Mouse (Mus musculus) forebrain, embryonic 13.5 days (tissue): ENCODE measurements around the gene Adnp. TPM values are rescaled to one million over a fixed set of nuclear protein-coding genes. Genes with fewer than 3 reads are reported as not detected.

Experiments
- ATAC-seq: fragments of 200-750 bp; cut with Nextera tagmentation; 2 replicates; pipeline ENCODE4 v1.8.0; 2017
- H3K27ac ChIP-seq: fragments of 300-500 bp; sonication (generic); 2 replicates; pipeline ENCODE4 v1.5.1; 2015; ENCODE audit warnings: inconsistent platforms, mild to moderate bottlenecking, moderate library complexity
- H3K27me3 ChIP-seq: fragments of 300-500 bp; sonication (generic); 2 replicates; pipeline ENCODE4 v1.6.1; 2015; ENCODE audit warnings: mild to moderate bottlenecking, inconsistent platforms
- H3K36me3 ChIP-seq: fragments of 300-500 bp; sonication (generic); 2 replicates; pipeline ENCODE4 v1.6.1; 2015; ENCODE audit warnings: mild to moderate bottlenecking, inconsistent platforms; ENCODE audit not compliant: poor library complexity, severe bottlenecking
- H3K4me1 ChIP-seq: fragments of 300-500 bp; sonication (generic); 2 replicates; pipeline ENCODE4 v1.6.1; 2015; ENCODE audit warnings: inconsistent platforms
- H3K4me2 ChIP-seq: fragments of 300-500 bp; sonication (generic); 2 replicates; pipeline ENCODE4 v1.6.1; 2015; ENCODE audit warnings: inconsistent platforms, mild to moderate bottlenecking, moderate library complexity
- H3K4me3 ChIP-seq: fragments of 300-500 bp; sonication (generic); 2 replicates; pipeline ENCODE4 v1.5.1; 2015; ENCODE audit warnings: mild to moderate bottlenecking, inconsistent platforms
- H3K9ac ChIP-seq: fragments of 300-500 bp; sonication (generic); 2 replicates; pipeline ENCODE4 v1.6.1; 2015; ENCODE audit warnings: mild to moderate bottlenecking, inconsistent platforms
- H3K9me3 ChIP-seq: fragments of 300-500 bp; sonication (generic); replicated peaks from 2 replicates; pipeline ENCODE4 v1.6.1; 2016; ENCODE audit warnings: inconsistent platforms
- WGBS: fragments of 180-500 bp; shearing (Covaris S2); methylation state at CpG from one replicate; pipeline ENCODE4 v1.1.7; 2015; 5-methylcytosine and 5-hydroxymethylcytosine counted together
- polyA plus RNA-seq: library from polyadenylated mRNA; unstranded; fragments of >200 nt; fragmentation: Nextera tagmentation; extraction: Ambion mirVana; gene quantifications from 2 replicates; pipeline ENCODE4 v1.2.1, GENCODE M21; 2015

Adnp gene
- polyA plus RNA-seq = 2.5 and 4.0 TPM in 2 replicates

- Histone ChIP-seq H3K4me3 (peak within 1 kb of the TSS; percentile 99), H3K27me3 (no peaks in the 10 kb centered on the region), H3K4me2 (peak within 1 kb of the TSS; percentile 86), H3K36me3 (peaks cover 46% of the 10 kb centered on the region), H3K4me1 (peaks cover 30% of the 10 kb centered on the region), H3K9me3 (no peaks in the 10 kb centered on the region), H3K9ac (peak within 1 kb of the TSS; percentile 100), H3K27ac (peak within 1 kb of the TSS; percentile 99)
- under 1% methylated on average over 42 of the region's 89 CpGs for WGBS
- peak; percentile 89 for ATAC-seq
Measured at GRCm38 (mm10) chr2:168206725-168207644, at the start of gene Adnp. Gene Adnp (minus strand): TSS chr2:168207112.

GRCm38 (mm10) chr2:168256506-168256905 is 49.6 kb upstream of the Adnp start:
- H3K27me3 ChIP-seq = no peaks in the 10 kb centered on the region
- no peak overlapping the region for H3K27ac ChIP-seq
- H3K4me2 ChIP-seq = no peak overlapping the region
- no peaks in the 10 kb centered on the region for H3K36me3 ChIP-seq
- no peak for ATAC-seq
- H3K9ac ChIP-seq = no peak overlapping the region
- WGBS = 81% methylated on average over 3 of the region's 3 CpGs
- H3K9me3 ChIP-seq = no peaks in the 10 kb centered on the region
- H3K4me1 ChIP-seq = peaks cover 15% of the 10 kb centered on the region
- H3K4me3 ChIP-seq = no peak overlapping the region

GRCm38 (mm10) chr2:168253822-168254221 is 46.9 kb upstream of the Adnp start:
- H3K4me2 ChIP-seq = no peak overlapping the region
- no peak overlapping the region for H3K4me3 ChIP-seq
- no peaks in the 10 kb centered on the region for H3K27me3 ChIP-seq
- H3K36me3 ChIP-seq = no peaks in the 10 kb centered on the region
- no peaks in the 10 kb centered on the region for H3K9me3 ChIP-seq
- 55% methylated on average over 7 of the region's 7 CpGs for WGBS
- H3K4me1 ChIP-seq = peaks cover 15% of the 10 kb centered on the region
- peak; percentile 80 for ATAC-seq
- peak overlapping the region; percentile 75 for H3K27ac ChIP-seq
- no peak overlapping the region for H3K9ac ChIP-seq

- Histone ChIP-seq H3K27ac (peak overlapping the region; percentile 10), H3K4me3 (no peak overlapping the region), H3K4me1 (peaks cover 20% of the 10 kb centered on the region), H3K4me2 (peak overlapping the region; percentile 25), H3K9me3 (no peaks in the 10 kb centered on the region), H3K27me3 (no peaks in the 10 kb centered on the region), H3K36me3 (no peaks in the 10 kb centered on the region), H3K9ac (no peak overlapping the region)
- no peak for ATAC-seq
- 14% methylated on average over 16 of the region's 16 CpGs for WGBS
Measured at GRCm38 (mm10) chr2:168252639-168253292, 45.9 kb upstream of the Adnp start.

- no peak overlapping the region for H3K4me3 ChIP-seq
- H3K9ac ChIP-seq = no peak overlapping the region
- H3K4me1 ChIP-seq = peaks cover 20% of the 10 kb centered on the region
- no peak overlapping the region for H3K27ac ChIP-seq
- no peak overlapping the region for H3K4me2 ChIP-seq
- no peaks in the 10 kb centered on the region for H3K9me3 ChIP-seq
- H3K27me3 ChIP-seq = no peaks in the 10 kb centered on the region
- H3K36me3 ChIP-seq = no peaks in the 10 kb centered on the region
- WGBS = 17% methylated on average over 8 of the region's 8 CpGs
- ATAC-seq = no peak
Measured at GRCm38 (mm10) chr2:168250270-168250669, 43.4 kb upstream of the Adnp start.

GRCm38 (mm10) chr2:168248856-168249245 is 41.9 kb upstream of the Adnp start:
- H3K27ac ChIP-seq = peak overlapping the region; percentile 86
- no peaks in the 10 kb centered on the region for H3K9me3 ChIP-seq
- H3K4me1 ChIP-seq = peaks cover 14% of the 10 kb centered on the region
- no peak overlapping the region for H3K9ac ChIP-seq
- H3K4me2 ChIP-seq = no peak overlapping the region
- no peak overlapping the region for H3K4me3 ChIP-seq
- no peaks in the 10 kb centered on the region for H3K27me3 ChIP-seq
- no peaks in the 10 kb centered on the region for H3K36me3 ChIP-seq
- WGBS = 16% methylated on average over 2 of the region's 2 CpGs
- peak; percentile 46 for ATAC-seq

GRCm38 (mm10) chr2:168248167-168248855 is 41.4 kb upstream of the Adnp start:
- no peak overlapping the region for H3K4me2 ChIP-seq
- peak overlapping the region; percentile 86 for H3K27ac ChIP-seq
- WGBS = 57% methylated on average over 8 of the region's 8 CpGs
- H3K9ac ChIP-seq = no peak overlapping the region
- H3K27me3 ChIP-seq = no peaks in the 10 kb centered on the region
- peaks cover 14% of the 10 kb centered on the region for H3K4me1 ChIP-seq
- H3K36me3 ChIP-seq = no peaks in the 10 kb centered on the region
- no peak overlapping the region for H3K4me3 ChIP-seq
- H3K9me3 ChIP-seq = no peaks in the 10 kb centered on the region
- peak; percentile 81 for ATAC-seq

- WGBS = 30% methylated on average over 8 of the region's 8 CpGs
- ATAC-seq = no peak
- Histone ChIP-seq H3K4me2 (no peak overlapping the region), H3K9me3 (no peaks in the 10 kb centered on the region), H3K4me1 (0 out of 2 replicates have a peak, but pooled peaks cover 6% of the 10 kb centered on the region), H3K27me3 (peaks cover 7% of the 10 kb centered on the region; the same call in 1 of the 2 replicates), H3K4me3 (no peak overlapping the region), H3K9ac (no peak overlapping the region), H3K27ac (no peak overlapping the region), H3K36me3 (no peaks in the 10 kb centered on the region)
Measured at GRCm38 (mm10) chr2:168245571-168245970, 38.7 kb upstream of the Adnp start.

GRCm38 (mm10) chr2:168243278-168243677 is 36.4 kb upstream of the Adnp start:
- Histone ChIP-seq H3K27me3 (peaks cover 7% of the 10 kb centered on the region; the same call in 1 of the 2 replicates), H3K4me3 (no peak overlapping the region), H3K36me3 (no peaks in the 10 kb centered on the region), H3K9ac (no peak overlapping the region), H3K27ac (no peak overlapping the region), H3K4me1 (0 out of 2 replicates have a peak, but pooled peaks cover 4% of the 10 kb centered on the region), H3K4me2 (no peak overlapping the region), H3K9me3 (no peaks in the 10 kb centered on the region)
- 69% methylated on average over 4 of the region's 4 CpGs for WGBS
- ATAC-seq = no peak

GRCm38 (mm10) chr2:168242841-168243240 is 35.9 kb upstream of the Adnp start:
- H3K27me3 ChIP-seq = peaks cover 7% of the 10 kb centered on the region; the same call in 1 of the 2 replicates
- no peak overlapping the region for H3K4me2 ChIP-seq
- H3K9me3 ChIP-seq = no peaks in the 10 kb centered on the region
- H3K4me3 ChIP-seq = no peak overlapping the region
- no peak for ATAC-seq
- H3K27ac ChIP-seq = no peak overlapping the region
- 0 out of 2 replicates have a peak, but pooled peaks cover 1% of the 10 kb centered on the region for H3K4me1 ChIP-seq
- no peaks in the 10 kb centered on the region for H3K36me3 ChIP-seq
- no peak overlapping the region for H3K9ac ChIP-seq

- Histone ChIP-seq H3K36me3 (peaks cover 10% of the 10 kb centered on the region), H3K27ac (no peak overlapping the region), H3K4me2 (no peak overlapping the region), H3K4me3 (no peak overlapping the region), H3K9ac (no peak overlapping the region), H3K9me3 (no peaks in the 10 kb centered on the region; the same call in 1 of the 2 replicates), H3K4me1 (no peaks in the 10 kb centered on the region), H3K27me3 (peaks cover 7% of the 10 kb centered on the region; the same call in 1 of the 2 replicates)
- 90% methylated on average over 4 of the region's 4 CpGs for WGBS
- ATAC-seq = no peak
Measured at GRCm38 (mm10) chr2:168238335-168238734, 31.4 kb upstream of the Adnp start.
